Mouse (Mus musculus): Measurements from ENCODE around the gene Zmynd8. TPM values are rescaled to one million over a fixed set of nuclear protein-coding genes. Genes with fewer than 3 reads are reported as not detected.

Gene Zmynd8
- polyA plus RNA-seq, 1 experiment from 2014 or later: 71.5 TPM

- H3K4me1 ChIP-seq: peaks cover 26% of the 10 kb centered on the region
Observed at GRCm38 (mm10) chr2:165894533-165894932, 4.3 kb downstream of the Zmynd8 start.

GRCm38 (mm10) chr2:165893232-165893631, 5.6 kb downstream of the Zmynd8 start:
- H3K9ac ChIP-seq: no peak overlapping the region
- peaks cover 26% of the 10 kb centered on the region for H3K4me1 ChIP-seq
- no peak overlapping the region for H3K4me2 ChIP-seq
- no peak overlapping the region for H3K4me3 ChIP-seq (replicated peaks)
- 91% methylated on average over 3 of the region's 3 CpGs for WGBS
- H3K36me3 ChIP-seq (replicated peaks): no peaks in the 10 kb centered on the region
- H3K9me3 ChIP-seq: no peaks in the 10 kb centered on the region
- no peaks in the 10 kb centered on the region for H3K27me3 ChIP-seq
- H3K27ac ChIP-seq: no peak overlapping the region
- no peak for ATAC-seq (ENCODE audit: low FRiP score)

More at GRCm38 (mm10) chr2:165894533-165894932, 4.3 kb downstream of the Zmynd8 start:
- Histone ChIP-seq H3K27ac (no peak overlapping the region), H3K27me3 (no peaks in the 10 kb centered on the region), H3K4me3 (replicated peaks) (no peak overlapping the region), H3K36me3 (replicated peaks) (no peaks in the 10 kb centered on the region), H3K9me3 (no peaks in the 10 kb centered on the region), H3K9ac (no peak overlapping the region), H3K4me2 (no peak overlapping the region)
- ATAC-seq (ENCODE audit: low FRiP score): no peak
- 40% methylated on average over 3 of the region's 4 CpGs for WGBS

- no peak overlapping the region for H3K9ac ChIP-seq
- no peaks in the 10 kb centered on the region for H3K27me3 ChIP-seq
- no peaks in the 10 kb centered on the region for H3K36me3 ChIP-seq (replicated peaks)
- no peak for ATAC-seq (ENCODE audit: low FRiP score)
- H3K4me2 ChIP-seq: no peak overlapping the region
- H3K27ac ChIP-seq: no peak overlapping the region
- 87% methylated on average over 5 of the region's 5 CpGs for WGBS
- no peak overlapping the region for H3K4me3 ChIP-seq (replicated peaks)
- H3K9me3 ChIP-seq: no peaks in the 10 kb centered on the region
- peaks cover 32% of the 10 kb centered on the region for H3K4me1 ChIP-seq
Observed at GRCm38 (mm10) chr2:165892626-165893025, 6.2 kb downstream of the Zmynd8 start.

- Histone ChIP-seq H3K36me3 (replicated peaks) (no peaks in the 10 kb centered on the region), H3K4me1 (peaks cover 54% of the 10 kb centered on the region), H3K4me3 (replicated peaks) (no peak overlapping the region), H3K4me2 (no peak overlapping the region), H3K27ac (no peak overlapping the region), H3K9ac (no peak overlapping the region), H3K9me3 (no peaks in the 10 kb centered on the region), H3K27me3 (no peaks in the 10 kb centered on the region)
- WGBS: 83% methylated on average over 10 of the region's 10 CpGs
- no peak for ATAC-seq (ENCODE audit: low FRiP score)
Observed at GRCm38 (mm10) chr2:165890401-165890800, 8.4 kb downstream of the Zmynd8 start.

GRCm38 (mm10) chr2:165889874-165890273, 8.9 kb downstream of the Zmynd8 start:
- H3K27me3 ChIP-seq: no peaks in the 10 kb centered on the region
- H3K36me3 ChIP-seq (replicated peaks): no peaks in the 10 kb centered on the region
- 0 out of 2 replicates have a peak overlapping the region, but pooled peaks have one; percentile 13 for H3K27ac ChIP-seq
- H3K9ac ChIP-seq: no peak overlapping the region
- H3K9me3 ChIP-seq: no peaks in the 10 kb centered on the region
- H3K4me3 ChIP-seq (replicated peaks): no peak overlapping the region
- ATAC-seq (ENCODE audit: low FRiP score): no peak
- WGBS: 86% methylated on average over 10 of the region's 10 CpGs
- H3K4me1 ChIP-seq: peaks cover 59% of the 10 kb centered on the region
- no peak overlapping the region for H3K4me2 ChIP-seq

- H3K4me1 ChIP-seq: peaks cover 61% of the 10 kb centered on the region
- no peaks in the 10 kb centered on the region for H3K27me3 ChIP-seq
- H3K9me3 ChIP-seq: no peaks in the 10 kb centered on the region
- 77% methylated on average over 7 of the region's 7 CpGs for WGBS
- H3K27ac ChIP-seq: peak overlapping the region; percentile 100; the same call in 1 of the 2 replicates
- H3K36me3 ChIP-seq (replicated peaks): no peaks in the 10 kb centered on the region
- H3K4me2 ChIP-seq: no peak overlapping the region
- no peak overlapping the region for H3K4me3 ChIP-seq (replicated peaks)
- no peak overlapping the region for H3K9ac ChIP-seq
- ATAC-seq (ENCODE audit: low FRiP score): no peak
Observed at GRCm38 (mm10) chr2:165889266-165889665, 9.6 kb downstream of the Zmynd8 start.

GRCm38 (mm10) chr2:165888813-165889221, 10.0 kb downstream of the Zmynd8 start:
- Histone ChIP-seq H3K4me2 (peak overlapping the region; percentile 1; the same call in 1 of the 2 replicates), H3K9ac (peak overlapping the region; percentile 48; the same call in 1 of the 2 replicates), H3K36me3 (replicated peaks) (no peaks in the 10 kb centered on the region), H3K9me3 (no peaks in the 10 kb centered on the region), H3K4me3 (replicated peaks) (no peak overlapping the region), H3K27me3 (no peaks in the 10 kb centered on the region), H3K4me1 (peaks cover 66% of the 10 kb centered on the region), H3K27ac (peak overlapping the region; percentile 100)
- WGBS: 25% methylated on average over 3 of the region's 3 CpGs
- no peak for ATAC-seq (ENCODE audit: low FRiP score)

- H3K9me3 ChIP-seq: no peaks in the 10 kb centered on the region
- peak overlapping the region; percentile 100 for H3K27ac ChIP-seq
- peaks cover 70% of the 10 kb centered on the region for H3K4me1 ChIP-seq
- no peaks in the 10 kb centered on the region for H3K27me3 ChIP-seq
- 13% methylated on average over 13 of the region's 13 CpGs for WGBS
- H3K36me3 ChIP-seq (replicated peaks): no peaks in the 10 kb centered on the region
- peak overlapping the region; percentile 1; the same call in 1 of the 2 replicates for H3K4me2 ChIP-seq
- H3K4me3 ChIP-seq (replicated peaks): no peak overlapping the region
- peak; percentile 53; the same call in 1 of the 2 replicates for ATAC-seq (ENCODE audit: low FRiP score)
- H3K9ac ChIP-seq: peak overlapping the region; percentile 48; the same call in 1 of the 2 replicates
Observed at GRCm38 (mm10) chr2:165888396-165888795, 10.4 kb downstream of the Zmynd8 start.

- Histone ChIP-seq H3K36me3 (replicated peaks) (no peaks in the 10 kb centered on the region), H3K9me3 (no peaks in the 10 kb centered on the region), H3K4me1 (peaks cover 83% of the 10 kb centered on the region), H3K4me3 (replicated peaks) (no peak overlapping the region), H3K27ac (peak overlapping the region; percentile 100), H3K9ac (peak overlapping the region; percentile 50; the same call in 1 of the 2 replicates), H3K27me3 (no peaks in the 10 kb centered on the region), H3K4me2 (peak overlapping the region; percentile 34)
- whole genome bisulfite sequencing: 4% methylated on average over 25 of the region's 25 CpGs
- no peak for ATAC-seq (ENCODE audit: low FRiP score)
Observed at GRCm38 (mm10) chr2:165886857-165887628, 11.8 kb downstream of the Zmynd8 start.

- no peak overlapping the region for H3K4me3 ChIP-seq (replicated peaks)
Observed at GRCm38 (mm10) chr2:165886482-165886856, 12.3 kb downstream of the Zmynd8 start.

GRCm38 (mm10) chr2:165885951-165886320, 12.9 kb downstream of the Zmynd8 start:
- Histone ChIP-seq H3K36me3 (replicated peaks) (no peaks in the 10 kb centered on the region), H3K9ac (peak overlapping the region; percentile 70), H3K27me3 (no peaks in the 10 kb centered on the region), H3K27ac (peak overlapping the region; percentile 100), H3K9me3 (no peaks in the 10 kb centered on the region), H3K4me2 (peak overlapping the region; percentile 0; the same call in 1 of the 2 replicates), H3K4me1 (peaks cover 95% of the 10 kb centered on the region), H3K4me3 (replicated peaks) (no peak overlapping the region)
- 22% methylated on average over 4 of the region's 4 CpGs for WGBS
- ATAC-seq (ENCODE audit: low FRiP score): no peak

More at GRCm38 (mm10) chr2:165886482-165886856, 12.3 kb downstream of the Zmynd8 start:
- H3K9ac ChIP-seq: peak overlapping the region; percentile 50; the same call in 1 of the 2 replicates
- peaks cover 89% of the 10 kb centered on the region for H3K4me1 ChIP-seq
- peak overlapping the region; percentile 100 for H3K27ac ChIP-seq
- no peaks in the 10 kb centered on the region for H3K36me3 ChIP-seq (replicated peaks)
- H3K4me2 ChIP-seq: no peak overlapping the region
- H3K27me3 ChIP-seq: no peaks in the 10 kb centered on the region
- WGBS: 2% methylated on average over 3 of the region's 3 CpGs
- H3K9me3 ChIP-seq: no peaks in the 10 kb centered on the region
- no peak for ATAC-seq (ENCODE audit: low FRiP score)

GRCm38 (mm10) chr2:165885225-165885950, 13.4 kb downstream of the Zmynd8 start:
- 5% methylated on average over 17 of the region's 17 CpGs for WGBS

More at GRCm38 (mm10) chr2:165885225-165885950, 13.4 kb downstream of the Zmynd8 start:
- no peaks in the 10 kb centered on the region for H3K9me3 ChIP-seq
- H3K36me3 ChIP-seq (replicated peaks): no peaks in the 10 kb centered on the region
- no peak; the same call in 1 of the 2 replicates for ATAC-seq (ENCODE audit: low FRiP score)
- peaks cover 99% of the 10 kb centered on the region for H3K4me1 ChIP-seq
- H3K4me2 ChIP-seq: peak overlapping the region; percentile 38
- no peaks in the 10 kb centered on the region for H3K27me3 ChIP-seq
- H3K4me3 ChIP-seq (replicated peaks): no peak overlapping the region
- H3K27ac ChIP-seq: peak overlapping the region; percentile 100
- peak overlapping the region; percentile 70 for H3K9ac ChIP-seq

Measured in forebrain, embryonic 12.5 days (tissue).